Mouse (Mus musculus) lung, postnatal 0 days (tissue): ENCODE data around the gene Cdadc1. TPM values are rescaled to one million over a fixed set of nuclear protein-coding genes. Genes with fewer than 3 reads are reported as not detected.

ENCODE experiments used
- ATAC-seq: fragments of 200-750 bp; cut with Nextera tagmentation; 2 replicates; pipeline ENCODE4 v1.8.0; 2017; ENCODE audit warnings: moderate library complexity
- DNase-seq: peaks from one replicate; pipeline ENCODE4 v3.0.0-alpha.2; 2016; ENCODE audit warnings: low spot score
- H3K27ac ChIP-seq: fragments of 300-500 bp; sonication (generic); 2 replicates; pipeline ENCODE4 v1.5.1; 2014; ENCODE audit warnings: antibody characterized with exemption, mild to moderate bottlenecking, low read length, mixed read lengths
- H3K27me3 ChIP-seq: fragments of 300-500 bp; sonication (generic); replicated peaks from 2 replicates; pipeline ENCODE4 v1.6.1; 2014; ENCODE audit warnings: low read length, mixed read lengths; ENCODE audit not compliant: insufficient read depth
- H3K36me3 ChIP-seq: fragments of 300-500 bp; sonication (generic); 2 replicates; pipeline ENCODE4 v1.6.1; 2014; ENCODE audit warnings: low read length, mixed read lengths; ENCODE audit not compliant: insufficient read depth
- H3K4me1 ChIP-seq: fragments of 300-500 bp; sonication (generic); 2 replicates; pipeline ENCODE4 v1.6.1; 2014; ENCODE audit warnings: antibody characterized with exemption, low read depth, low read length, mixed read lengths; ENCODE audit not compliant: insufficient read depth
- H3K4me2 ChIP-seq: fragments of 300-500 bp; sonication (generic); replicated peaks from 2 replicates; pipeline ENCODE4 v1.6.1; 2014; ENCODE audit warnings: low read depth, mild to moderate bottlenecking, low read length, moderate library complexity, mixed read lengths
- H3K4me3 ChIP-seq: fragments of 300-500 bp; sonication (generic); 2 replicates; pipeline ENCODE4 v1.5.1; 2014; ENCODE audit warnings: low read depth, low read length
- H3K9ac ChIP-seq: fragments of 300-500 bp; sonication (generic); replicated peaks from 2 replicates; pipeline ENCODE4 v1.6.1; 2014; ENCODE audit warnings: low read depth, mild to moderate bottlenecking
- H3K9me3 ChIP-seq: fragments of 300-500 bp; sonication (generic); 2 replicates; pipeline ENCODE4 v1.6.1; 2016; ENCODE audit warnings: low read length, mixed read lengths
- CTCF ChIP-seq: IDR thresholded peaks from 2 replicates; pipeline ENCODE4 v1.5.1; 2016; ENCODE audit warnings: antibody characterized with exemption, mild to moderate bottlenecking
- EP300 ChIP-seq: IDR thresholded peaks from 2 replicates; pipeline ENCODE4 v1.6.1; 2016; ENCODE audit warnings: antibody characterized with exemption, mild to moderate bottlenecking, control low read depth
- WGBS: fragments of 180-500 bp; shearing (Covaris S2); extraction: QIAGEN DNeasy Blood & Tissue Kit; methylation state at CpG from one replicate; pipeline ENCODE4 v1.1.7; 2014; 5-methylcytosine and 5-hydroxymethylcytosine counted together
- polyA plus RNA-seq: library from polyadenylated mRNA; unstranded; fragments of >200 nt; fragmentation: Nextera tagmentation; extraction: Ambion mirVana; gene quantifications from 2 replicates; pipeline ENCODE4 v1.2.1, GENCODE M21; 2015

Gene Cdadc1
- polyA plus RNA-seq, 1 experiment from 2014 or later: 42.3 TPM

DNA sequence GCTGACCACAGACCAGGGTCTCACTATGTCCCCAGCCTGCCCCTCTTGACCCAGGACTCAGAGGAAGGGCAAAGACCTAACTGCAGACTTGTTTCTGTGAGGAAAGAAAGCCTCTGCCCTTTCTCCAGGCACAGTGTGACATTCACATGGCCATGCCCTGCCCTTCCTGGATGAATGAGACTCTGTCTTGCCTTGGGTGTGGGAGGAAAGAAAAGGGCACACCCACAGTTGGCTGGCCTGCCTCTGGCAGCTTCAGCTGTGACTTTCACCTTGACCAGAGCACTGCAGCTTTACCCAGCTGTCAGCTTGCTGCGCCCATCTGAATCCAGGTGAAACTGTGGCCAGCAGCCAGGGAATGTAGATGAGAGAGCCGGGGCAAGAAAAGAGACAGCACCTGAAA lies 46.9 kb downstream of the Cdadc1 start:
- peak; percentile 39 for DNase-seq
- 50% methylated on average over 2 of the region's 2 CpGs for WGBS

DNA sequence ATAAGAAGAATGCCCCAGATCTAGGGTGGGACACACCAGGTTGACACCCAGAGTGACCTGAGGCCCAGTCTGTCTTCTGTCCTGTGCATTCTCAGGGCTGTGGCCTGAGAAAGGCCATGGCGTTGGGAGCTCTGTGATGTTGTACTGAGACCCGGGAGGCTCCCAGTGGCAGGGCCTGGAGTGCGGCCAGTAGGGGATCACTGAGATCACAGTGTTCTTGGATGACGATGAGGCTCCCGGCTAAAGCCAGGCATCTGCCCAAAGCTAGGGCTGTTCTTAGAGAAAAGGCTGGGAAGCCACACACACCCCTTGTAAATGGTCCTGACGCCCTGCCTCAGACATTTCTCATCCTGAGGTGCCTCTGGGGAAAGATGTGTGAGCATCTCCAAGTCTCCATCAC lies 48.7 kb downstream of the Cdadc1 start:
- Histone ChIP-seq H3K27ac (no peak overlapping the region), H3K9ac (no peak overlapping the region), H3K27me3 (no peaks in the 10 kb centered on the region), H3K9me3 (no peaks in the 10 kb centered on the region), H3K4me1 (peaks cover 6% of the 10 kb centered on the region; the same call in 1 of the 2 replicates), H3K4me3 (no peak overlapping the region), H3K4me2 (no peak overlapping the region), H3K36me3 (no peaks in the 10 kb centered on the region)
- ATAC-seq: no peak
- 51% methylated on average over 6 of the region's 6 CpGs for WGBS
- no peak for DNase-seq
- no peak for TF ChIP-seq EP300
- TF ChIP-seq CTCF: no peak

More for the DNA sequence above, 46.9 kb downstream of the Cdadc1 start:
- H3K4me3 ChIP-seq: no peak overlapping the region
- TF ChIP-seq CTCF (no peak), EP300 (no peak)
- no peaks in the 10 kb centered on the region for H3K36me3 ChIP-seq
- no peak overlapping the region for H3K27ac ChIP-seq
- H3K9ac ChIP-seq: no peak overlapping the region
- H3K4me2 ChIP-seq: no peak overlapping the region
- H3K27me3 ChIP-seq: no peaks in the 10 kb centered on the region
- ATAC-seq: peak; percentile 39; the same call in 1 of the 2 replicates
- no peaks in the 10 kb centered on the region for H3K9me3 ChIP-seq
- peaks cover 6% of the 10 kb centered on the region; the same call in 1 of the 2 replicates for H3K4me1 ChIP-seq

DNA sequence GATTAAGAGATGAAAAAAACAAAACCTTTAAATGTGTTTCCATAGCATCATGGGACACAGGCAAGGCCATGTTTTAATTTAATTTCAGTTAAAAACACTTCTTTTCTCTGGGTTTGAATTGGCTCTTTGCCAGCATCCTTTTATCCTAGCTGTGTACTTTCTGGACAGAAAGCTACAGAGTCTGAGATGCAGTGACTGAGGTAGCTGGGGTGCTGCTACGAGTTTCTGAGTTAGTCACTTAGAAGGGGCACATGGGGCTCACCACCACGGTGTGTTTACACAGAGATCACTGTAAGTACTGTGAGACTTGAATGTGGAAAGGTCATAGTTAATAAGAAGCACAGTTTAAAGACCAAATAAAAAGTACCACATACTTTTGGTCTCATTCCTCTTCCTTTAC lies 49.2 kb downstream of the Cdadc1 start:
- H3K4me3 ChIP-seq: no peak overlapping the region
- no peak overlapping the region for H3K4me2 ChIP-seq
- WGBS: 24% methylated on average over 2 of the region's 2 CpGs
- peaks cover 6% of the 10 kb centered on the region; the same call in 1 of the 2 replicates for H3K4me1 ChIP-seq
- TF ChIP-seq EP300 (no peak), CTCF (no peak)
- no peaks in the 10 kb centered on the region for H3K9me3 ChIP-seq
- no peak overlapping the region for H3K27ac ChIP-seq
- H3K36me3 ChIP-seq: no peaks in the 10 kb centered on the region
- ATAC-seq: no peak
- DNase-seq: no peak
- H3K27me3 ChIP-seq: no peaks in the 10 kb centered on the region
- H3K9ac ChIP-seq: no peak overlapping the region

DNA sequence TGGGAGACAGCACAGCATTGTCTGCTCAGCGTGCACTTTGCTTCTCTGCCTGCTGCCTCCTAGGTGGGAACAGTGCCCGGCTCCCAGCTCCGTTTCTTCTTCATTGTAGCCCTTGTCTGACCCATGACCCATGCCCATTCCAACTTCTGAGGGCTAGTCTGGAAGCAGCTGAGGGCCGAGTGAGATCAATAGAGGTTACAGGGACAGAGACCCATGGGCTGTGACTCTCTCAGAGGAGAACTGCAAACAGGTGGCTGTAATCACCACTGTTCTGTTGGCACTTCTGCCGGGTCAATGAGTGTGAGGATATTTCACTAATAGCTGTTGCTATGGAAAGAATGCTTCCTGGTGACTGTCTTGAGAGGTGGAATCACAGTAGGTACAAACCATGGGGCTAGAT lies 50.2 kb downstream of the Cdadc1 start:
- TF ChIP-seq EP300 (no peak), CTCF (no peak; the same call in 1 of the 2 replicates)
- H3K9me3 ChIP-seq: no peaks in the 10 kb centered on the region
- DNase-seq: no peak
- no peak overlapping the region for H3K27ac ChIP-seq
- no peaks in the 10 kb centered on the region for H3K27me3 ChIP-seq
- no peak overlapping the region for H3K4me3 ChIP-seq
- H3K4me1 ChIP-seq: peaks cover 8% of the 10 kb centered on the region; the same call in 1 of the 2 replicates
- no peak overlapping the region for H3K9ac ChIP-seq
- WGBS: 50% methylated on average over 5 of the region's 5 CpGs
- ATAC-seq: no peak
- H3K4me2 ChIP-seq: no peak overlapping the region
- no peaks in the 10 kb centered on the region for H3K36me3 ChIP-seq

DNA sequence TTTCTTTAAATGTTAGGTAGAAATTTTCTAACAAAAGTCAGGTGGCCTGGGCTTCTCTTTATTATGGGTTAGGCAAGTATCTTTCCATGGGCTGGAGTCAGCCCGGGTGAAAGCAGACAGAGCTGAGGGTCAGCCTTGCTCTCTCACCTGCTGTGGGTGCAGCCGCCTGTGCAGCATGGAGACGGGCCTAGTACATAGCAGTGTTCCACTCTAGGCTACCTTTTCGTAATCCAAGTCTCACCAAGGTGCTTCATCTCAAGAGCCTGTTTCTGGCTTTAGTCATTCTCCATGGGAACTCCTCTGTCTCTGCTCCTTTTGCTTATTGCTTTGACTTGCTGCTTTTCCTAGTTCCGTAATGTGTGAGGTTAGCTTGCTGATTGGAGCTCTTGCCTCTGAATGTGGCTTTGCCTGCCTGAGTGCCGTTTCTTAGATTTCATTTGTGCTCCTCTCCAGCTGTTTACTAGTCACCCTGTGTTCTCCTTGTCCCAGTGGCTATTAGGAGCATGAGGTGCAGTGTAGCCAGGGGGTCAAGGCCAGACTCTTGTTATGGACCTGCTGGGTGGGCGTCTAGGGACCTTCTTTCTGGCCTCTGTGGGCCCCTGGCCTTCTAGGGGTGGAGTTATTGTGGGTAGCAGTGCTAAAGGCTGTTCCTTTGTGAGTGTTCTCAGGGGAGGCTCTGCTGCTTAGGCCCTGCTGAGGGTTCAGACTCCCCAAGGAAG lies 51.4 kb downstream of the Cdadc1 start:
- WGBS: 51% methylated on average over 7 of the region's 7 CpGs
- no peak overlapping the region for H3K4me3 ChIP-seq
- H3K4me2 ChIP-seq: no peak overlapping the region
- DNase-seq: peak; percentile 84
- H3K27ac ChIP-seq: peak overlapping the region; percentile 86
- TF ChIP-seq EP300 (no peak; the same call in none of the 2 replicates), CTCF (no peak)
- H3K27me3 ChIP-seq: no peaks in the 10 kb centered on the region
- H3K9ac ChIP-seq: no peak overlapping the region
- H3K36me3 ChIP-seq: no peaks in the 10 kb centered on the region
- no peaks in the 10 kb centered on the region for H3K9me3 ChIP-seq
- H3K4me1 ChIP-seq: peaks cover 8% of the 10 kb centered on the region; the same call in 1 of the 2 replicates
- ATAC-seq: peak; percentile 86

DNA sequence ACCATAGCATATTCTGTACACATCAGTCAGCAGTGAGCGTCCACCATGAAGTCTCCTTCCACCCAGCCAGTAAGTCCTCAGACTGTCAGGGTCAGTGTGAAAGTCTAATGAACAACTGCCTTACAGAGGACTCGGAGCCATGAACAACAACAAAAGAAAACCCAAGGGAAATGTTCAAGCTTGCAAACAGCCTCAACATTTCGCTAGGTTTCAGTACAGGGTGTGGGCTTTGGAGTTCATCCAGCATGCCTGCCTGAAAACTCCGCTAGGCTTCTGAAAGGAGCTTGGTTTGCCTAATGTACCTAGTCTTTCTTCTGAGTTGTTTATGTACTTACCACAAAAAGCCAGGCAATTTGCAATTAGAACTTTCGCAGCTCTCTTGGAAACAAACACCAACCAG lies 53.8 kb downstream of the Cdadc1 start:
- no peak overlapping the region for H3K9ac ChIP-seq
- no peak overlapping the region for H3K4me2 ChIP-seq
- ATAC-seq: no peak
- no peaks in the 10 kb centered on the region for H3K9me3 ChIP-seq
- no peak overlapping the region for H3K4me3 ChIP-seq
- 55% methylated on average over 5 of the region's 5 CpGs for WGBS
- no peak for DNase-seq
- no peaks in the 10 kb centered on the region for H3K27me3 ChIP-seq
- no peak overlapping the region for H3K27ac ChIP-seq
- H3K36me3 ChIP-seq: no peaks in the 10 kb centered on the region
- no peak for TF ChIP-seq EP300
- no peak for TF ChIP-seq CTCF
- H3K4me1 ChIP-seq: peaks cover 3% of the 10 kb centered on the region; the same call in 1 of the 2 replicates
